Mouse (Mus musculus) liver, adult 2 months (tissue): ENCODE data around the gene Cchcr1.

ENCODE experiments used
- CTCF ChIP-seq: fragments of 200-500 bp; IDR thresholded peaks from 2 replicates; pipeline ENCODE4 v1.5.1; 2011; ENCODE audit warnings: low read depth, low read length, control low read depth
- POLR2A ChIP-seq: fragments of 200-500 bp; IDR thresholded peaks from 2 replicates; pipeline ENCODE4 v1.6.1; 2011; ENCODE audit warnings: low read length, control low read depth; ENCODE audit not compliant: insufficient read depth; ENCODE audit errors: extremely low read depth

DNA sequence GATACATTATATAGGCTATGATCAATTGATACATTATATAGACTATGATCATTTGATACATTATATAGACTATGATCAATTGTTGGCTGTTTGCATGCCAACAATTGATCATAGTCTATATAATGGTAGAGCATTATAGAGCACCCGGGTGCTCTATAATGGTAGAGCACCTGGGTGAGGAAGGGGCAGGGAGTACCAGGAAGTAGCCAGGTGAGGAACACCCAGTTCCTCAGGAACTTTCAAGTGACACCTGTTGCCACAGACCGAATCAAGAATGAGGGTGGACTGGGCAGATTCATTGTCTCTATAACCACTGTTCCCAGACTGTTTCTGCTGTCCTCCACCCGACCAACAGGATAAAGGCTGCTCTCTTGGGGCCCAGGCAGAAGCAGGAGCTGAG is 50.2 kb downstream of the Cchcr1 start, which contains the start of gene 2300002M23Rik:
- TF ChIP-seq POLR2A (no peak), CTCF (no peak)
